In the genomic region with DNA sequence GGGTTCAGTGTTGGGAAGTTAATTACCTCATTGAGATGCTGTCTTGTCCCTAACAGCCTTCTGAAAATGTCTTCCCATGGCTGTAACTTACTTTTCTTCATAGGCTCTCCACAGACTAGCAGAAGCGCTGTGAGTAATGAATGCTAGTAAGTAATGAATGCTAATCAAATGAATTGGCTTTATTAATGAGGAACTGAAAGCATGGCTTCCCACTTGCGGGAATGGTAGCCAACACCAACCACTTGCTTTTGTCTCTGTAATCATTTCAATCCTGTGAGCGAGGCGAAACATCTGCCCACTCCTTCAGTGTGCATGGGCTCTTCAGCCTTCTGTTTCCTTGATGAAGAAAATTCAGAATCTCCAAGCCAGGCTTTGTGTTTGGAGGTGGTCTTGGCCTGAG, we compare ENCODE assay signal across 24 mouse cellular contexts.
"Had no signal": no experiment of that assay in that cellular context is flagged by ENCODE, and none has a peak within 500 bp of the region (broad histone marks: within the 10 kb centered on the region; RNA-seq: fewer than 3 reads in every experiment).

No protein-coding gene starts in this region.

- H3K9ac ChIP-seq: kidney, embryonic 15.5 days; limb, embryonic 13.5 days; liver, embryonic 12.5 days; liver, embryonic 15.5 days; lung, embryonic 15.5 days; midbrain, embryonic 13.5 days; neural tube, embryonic 13.5 days; stomach, embryonic 15.5 days had no signal

- H3K4me1 ChIP-seq: liver, embryonic 12.5 days; liver, embryonic 15.5 days; lung, embryonic 15.5 days; megakaryocyte, embryonic 14.5 days; stomach, embryonic 15.5 days had no signal

- H3K4me3 ChIP-seq: kidney, embryonic 15.5 days; limb, embryonic 10.5 days; limb, embryonic 13.5 days; liver, embryonic 12.5 days; liver, embryonic 15.5 days; lung, embryonic 15.5 days; megakaryocyte, embryonic 14.5 days; midbrain, embryonic 10.5 days; midbrain, embryonic 13.5 days; myocyte; neural tube, embryonic 13.5 days; stomach, embryonic 15.5 days had no signal

- DNase-seq: kidney, adult 8-10 months; kidney, postnatal 10 days; kidney, postnatal 4 days; liver; lung, adult 18-20 months; lung, postnatal 14 days; lung, postnatal 4 days; retina, postnatal 1 day; right cerebral cortex, postnatal 25 days; spleen, adult 18-20 months; thymus, postnatal 25 days had no signal

- H3K27me3 ChIP-seq: stomach, embryonic 15.5 days had no signal

- H3K9me3 ChIP-seq: kidney, embryonic 15.5 days; limb, embryonic 10.5 days; limb, embryonic 13.5 days; liver, embryonic 12.5 days; liver, embryonic 15.5 days; lung, embryonic 15.5 days; midbrain, embryonic 10.5 days; midbrain, embryonic 13.5 days; neural tube, embryonic 13.5 days; stomach, embryonic 15.5 days had no signal

- H3K4me2 ChIP-seq: kidney, embryonic 15.5 days; limb, embryonic 13.5 days; liver, embryonic 12.5 days; liver, embryonic 15.5 days; lung, embryonic 15.5 days; midbrain, embryonic 13.5 days; neural tube, embryonic 13.5 days; stomach, embryonic 15.5 days had no signal

- H3K27ac ChIP-seq: kidney, embryonic 15.5 days; limb, embryonic 10.5 days; limb, embryonic 13.5 days; liver, embryonic 12.5 days; liver, embryonic 15.5 days; lung, embryonic 15.5 days; midbrain, embryonic 10.5 days; midbrain, embryonic 13.5 days; neural tube, embryonic 13.5 days; stomach, embryonic 15.5 days had no signal

- H3K36me3 ChIP-seq: kidney, embryonic 15.5 days; limb, embryonic 10.5 days; limb, embryonic 13.5 days; liver, embryonic 12.5 days; liver, embryonic 15.5 days; lung, embryonic 15.5 days; midbrain, embryonic 10.5 days; midbrain, embryonic 13.5 days; neural tube, embryonic 13.5 days; stomach, embryonic 15.5 days had no signal

- ATAC-seq: liver, embryonic 12.5 days; midbrain, embryonic 13.5 days; midbrain, embryonic 16.5 days had no signal
